In the genomic region with DNA sequence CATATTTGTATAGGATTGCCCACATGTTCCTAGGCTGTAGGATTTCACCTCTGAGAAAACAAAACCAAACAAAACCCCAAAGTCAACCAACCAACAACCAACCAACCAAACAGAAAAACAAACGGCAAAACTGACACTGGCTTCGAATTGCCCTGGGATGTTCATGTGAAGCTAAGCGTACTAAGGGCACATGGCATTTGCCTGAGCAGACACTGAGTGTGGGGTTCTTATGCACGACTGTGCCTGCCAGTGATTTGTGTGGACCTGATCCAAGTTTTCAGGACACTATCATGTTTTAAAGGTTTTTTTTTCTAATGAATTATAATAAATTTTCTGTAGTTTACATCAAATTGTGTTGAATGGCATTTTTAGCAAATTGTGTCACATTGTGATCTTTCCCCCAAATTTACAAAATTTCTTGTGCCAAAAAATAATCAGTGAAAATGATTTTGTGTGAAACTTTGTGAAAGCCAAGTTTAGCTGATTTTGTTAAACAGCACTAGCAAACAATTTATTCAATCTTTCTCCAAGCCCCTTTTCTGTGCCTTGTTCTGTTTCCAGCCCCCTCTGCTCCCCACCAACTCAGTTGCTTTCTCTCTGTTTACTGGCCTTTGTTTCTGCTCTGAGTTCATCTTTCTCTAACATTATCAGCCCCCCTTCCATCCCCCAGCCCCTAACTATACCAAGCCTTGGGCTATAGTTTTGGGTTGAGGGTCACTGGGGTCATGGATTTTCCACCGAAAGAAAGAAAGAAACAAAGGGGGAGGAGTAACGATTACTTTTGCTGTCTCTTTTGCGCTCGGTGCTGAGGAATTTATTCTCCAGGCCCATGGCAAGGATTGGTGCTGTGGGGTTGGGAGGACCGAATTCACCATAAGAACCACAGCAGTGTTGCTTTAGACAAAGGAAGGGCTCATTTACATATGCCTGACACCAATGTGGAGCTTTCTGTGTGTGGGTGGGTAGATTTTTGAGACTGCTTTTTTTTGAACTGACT, we compare ENCODE assay signal across 12 mouse cellular contexts.
DNase-seq lines count a peak whose midpoint lies in the region; ATAC-seq lines count a peak whose summit lies in the region.
"Had no signal": no experiment of that assay in that cellular context is flagged by ENCODE, and none has a peak within 500 bp of the region (broad histone marks: within the 10 kb centered on the region; RNA-seq: fewer than 3 reads in every experiment).

No protein-coding gene starts in this region.

- H3K4me2 ChIP-seq in forebrain, embryonic 12.5 days = peak overlapping the region; percentile 17; the same call in 1 of the 2 replicates
- no peak overlapping the region; the same call in 1 of the 2 replicates for H3K4me2 ChIP-seq in midbrain, embryonic 12.5 days (replicated peaks)
- H3K4me2 ChIP-seq in liver, embryonic 11.5 days = no peak overlapping the region
- H3K4me2 ChIP-seq: heart, embryonic 15.5 days had no signal

- no peaks in the 10 kb centered on the region for H3K9me3 ChIP-seq in forebrain, embryonic 12.5 days
- H3K9me3 ChIP-seq in midbrain, embryonic 12.5 days = no peaks in the 10 kb centered on the region
- no peaks in the 10 kb centered on the region for H3K9me3 ChIP-seq in liver, embryonic 11.5 days (ENCODE audit: control insufficient read depth, low read length)
- H3K9me3 ChIP-seq: G1E; heart, embryonic 15.5 days had no signal

- no peaks in the 10 kb centered on the region for H3K36me3 ChIP-seq in forebrain, embryonic 12.5 days (replicated peaks)
- H3K36me3 ChIP-seq in midbrain, embryonic 12.5 days = no peaks in the 10 kb centered on the region
- H3K36me3 ChIP-seq in liver, embryonic 11.5 days (ENCODE audit: control insufficient read depth, insufficient read depth, low read length) = no peaks in the 10 kb centered on the region
- H3K36me3 ChIP-seq: G1E; heart, embryonic 15.5 days had no signal

- ATAC-seq in forebrain, embryonic 12.5 days (ENCODE audit: low FRiP score) = peak; percentile 55; the same call in 1 of the 2 replicates
- peak; percentile 73 for ATAC-seq in midbrain, embryonic 12.5 days (ENCODE audit: low FRiP score, low read depth)
- no peak for ATAC-seq in megakaryocyte-erythroid progenitor cell, adult 5-6 weeks (replicated peaks; ENCODE audit: low FRiP score, low TSS enrichment, poor library complexity, severe bottlenecking)
- ATAC-seq in liver, embryonic 11.5 days (replicated peaks; ENCODE audit: low FRiP score) = no peak

- peak; percentile 12 to 16 for DNase-seq in cerebellum, postnatal 10 days
- DNase-seq in cerebellum, adult 8-10 months = no peak
- peak; percentile 33 for DNase-seq in R1 (ENCODE audit: low read depth, low spot score)
- DNase-seq in liver, embryonic 11.5 days (ENCODE audit: low spot score) = no peak
- DNase-seq in adrenal gland, adult 8-10 months = no peak
- DNase-seq: cerebellum, postnatal 25 days; lung, adult 2 months had no signal

- H3K4me1 ChIP-seq in forebrain, embryonic 12.5 days = peaks cover 26% of the 10 kb centered on the region
- peaks cover 18% of the 10 kb centered on the region for H3K4me1 ChIP-seq in midbrain, embryonic 12.5 days
- H3K4me1 ChIP-seq in liver, embryonic 11.5 days (replicated peaks; ENCODE audit: control insufficient read depth, insufficient read depth, low read length) = no peaks in the 10 kb centered on the region
- H3K4me1 ChIP-seq: heart, embryonic 15.5 days had no signal

- peak overlapping the region; percentile 68 for H3K27ac ChIP-seq in forebrain, embryonic 12.5 days
- H3K27ac ChIP-seq in midbrain, embryonic 12.5 days (replicated peaks) = peak overlapping the region; percentile 35; the same call in 1 of the 2 replicates
- no peak overlapping the region for H3K27ac ChIP-seq in liver, embryonic 11.5 days (ENCODE audit: low read depth, low read length)
- H3K27ac ChIP-seq: heart, embryonic 15.5 days had no signal

- no peak overlapping the region for H3K9ac ChIP-seq in forebrain, embryonic 12.5 days
- no peak overlapping the region for H3K9ac ChIP-seq in midbrain, embryonic 12.5 days (replicated peaks)
- no peak overlapping the region for H3K9ac ChIP-seq in liver, embryonic 11.5 days (ENCODE audit: low read depth, low read length)
- H3K9ac ChIP-seq: heart, embryonic 15.5 days had no signal

- H3K4me3 ChIP-seq in forebrain, embryonic 12.5 days (replicated peaks) = no peak overlapping the region
- no peak overlapping the region for H3K4me3 ChIP-seq in midbrain, embryonic 12.5 days
- H3K4me3 ChIP-seq in liver, embryonic 11.5 days (ENCODE audit: low read depth, low read length) = no peak overlapping the region
- H3K4me3 ChIP-seq: heart, embryonic 15.5 days had no signal

- WGBS in forebrain, embryonic 12.5 days = 18% methylated on average over 9 of the region's 9 CpGs
- 12% methylated on average over 9 of the region's 9 CpGs for WGBS in midbrain, embryonic 12.5 days
- WGBS in liver, embryonic 11.5 days = 75% methylated on average over 9 of the region's 9 CpGs

- peaks cover 13% of the 10 kb centered on the region; the same call in 1 of the 2 replicates for H3K27me3 ChIP-seq in forebrain, embryonic 12.5 days
- H3K27me3 ChIP-seq in midbrain, embryonic 12.5 days = peaks cover 3% of the 10 kb centered on the region; the same call in 1 of the 2 replicates
- H3K27me3 ChIP-seq in liver, embryonic 11.5 days (replicated peaks; ENCODE audit: control insufficient read depth, insufficient read depth, low read length) = no peaks in the 10 kb centered on the region
- H3K27me3 ChIP-seq: heart, embryonic 15.5 days had no signal

Comparison
In these comparisons a context has a peak if more than half of its experiments do, and no peak if none do; other contexts are left out.
1. DNase-seq: peak in cerebellum, postnatal 10 days (2 of 2) and R1 (single experiment); none in cerebellum, adult 8-10 months (single experiment), liver, embryonic 11.5 days (single experiment) and adrenal gland, adult 8-10 months (single experiment).
2. ATAC-seq: peak in forebrain, embryonic 12.5 days (single experiment) and midbrain, embryonic 12.5 days (single experiment); none in megakaryocyte-erythroid progenitor cell, adult 5-6 weeks (single experiment) and liver, embryonic 11.5 days (single experiment).